Mouse (Mus musculus) thymus, postnatal 36 days (tissue): ENCODE measurements around the gene Nol10.
"Not testable (repeated sequence)": the region's sequence is repeated elsewhere in the genome, so short reads cannot be mapped to it uniquely, and the experiment has no call there.

Source experiments
- DNase-seq, 2 experiments: peaks; one replicate each; pipeline ENCODE4 v3.0.0; 2022; ENCODE audit warnings: mixed read lengths in 2 of 2

The Nol10 gene

DNA sequence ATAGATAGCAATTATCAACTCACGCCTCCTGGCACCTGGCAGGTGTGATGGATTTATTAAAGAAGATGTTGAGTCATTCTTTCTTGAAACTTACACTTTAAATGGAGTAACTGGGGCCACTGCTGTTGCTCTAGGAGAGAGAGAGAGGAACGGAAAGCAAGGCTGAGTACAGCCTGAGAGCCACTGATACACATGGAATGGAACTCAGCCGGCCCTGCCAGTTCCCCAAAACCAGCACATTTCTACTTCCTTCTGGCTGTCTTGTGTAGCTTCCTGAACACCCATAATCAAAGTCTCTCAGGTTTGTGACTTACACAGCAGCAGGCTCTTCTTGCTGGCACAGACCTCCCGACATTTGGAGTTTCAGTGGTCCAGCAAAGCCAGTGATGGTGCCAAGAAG lies 118.5 kb downstream of the Nol10 start:
- DNase-seq = no peak

DNA sequence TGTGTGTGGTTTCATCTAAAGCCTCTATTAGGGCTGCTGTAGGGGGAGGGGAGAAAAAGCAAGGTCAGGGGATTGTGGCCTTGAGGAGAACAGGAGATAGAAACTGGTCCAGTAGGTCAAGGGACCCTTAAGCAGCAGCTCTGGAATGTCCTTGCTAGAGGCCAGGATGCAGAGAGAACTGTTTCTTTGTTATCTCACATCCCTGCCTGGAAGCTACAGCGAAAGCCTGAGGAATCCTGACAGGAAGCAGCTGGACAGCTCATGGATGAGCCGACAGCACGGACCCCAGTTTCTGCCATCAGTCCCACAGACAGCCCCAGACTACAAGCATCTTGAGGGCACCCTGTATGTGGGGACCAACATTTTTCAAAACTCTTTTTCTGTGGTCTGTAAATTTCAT lies 120.1 kb downstream of the Nol10 start:
- no peak for DNase-seq

DNA sequence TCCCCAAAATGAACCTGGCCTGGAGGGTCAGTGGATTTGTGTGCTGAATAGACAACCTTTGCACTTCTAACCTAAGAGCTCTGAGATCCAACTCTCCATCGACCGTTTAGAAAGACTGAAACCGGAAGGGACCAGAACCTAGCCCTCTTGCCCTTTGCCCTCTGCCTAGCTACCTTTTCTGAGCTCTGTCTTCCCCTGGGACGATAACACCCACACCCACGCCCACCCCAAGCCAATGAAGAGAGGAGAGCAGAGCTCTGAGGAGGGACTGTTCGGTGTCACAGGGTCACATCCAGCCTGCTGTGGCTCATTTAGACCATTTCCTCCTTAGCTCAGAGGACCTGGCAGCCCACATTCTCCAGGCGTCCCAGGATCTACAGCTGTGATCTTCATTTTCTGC lies 121.6 kb downstream of the Nol10 start:
- no peak for DNase-seq

DNA sequence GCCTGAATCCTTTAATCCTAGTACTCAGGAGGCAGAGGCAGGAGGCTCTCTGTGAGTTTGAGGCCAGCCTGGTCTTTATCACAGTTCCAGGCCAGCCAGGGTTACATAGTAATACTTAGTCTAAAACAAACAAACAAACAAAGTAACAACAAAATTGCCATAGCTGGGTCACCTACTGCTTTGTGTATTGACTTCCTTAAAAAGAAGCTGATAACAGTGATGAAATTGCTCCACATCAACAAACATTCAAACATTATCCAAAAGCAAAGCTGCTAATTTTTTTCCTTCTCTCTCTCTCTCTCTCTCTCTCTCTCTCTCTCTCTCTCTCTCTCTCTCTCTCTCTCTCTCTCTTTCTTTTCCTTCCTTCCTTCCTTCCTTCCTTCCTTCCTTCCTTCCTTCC lies 122.3 kb downstream of the Nol10 start:
- not testable (repeated sequence) for DNase-seq

DNA sequence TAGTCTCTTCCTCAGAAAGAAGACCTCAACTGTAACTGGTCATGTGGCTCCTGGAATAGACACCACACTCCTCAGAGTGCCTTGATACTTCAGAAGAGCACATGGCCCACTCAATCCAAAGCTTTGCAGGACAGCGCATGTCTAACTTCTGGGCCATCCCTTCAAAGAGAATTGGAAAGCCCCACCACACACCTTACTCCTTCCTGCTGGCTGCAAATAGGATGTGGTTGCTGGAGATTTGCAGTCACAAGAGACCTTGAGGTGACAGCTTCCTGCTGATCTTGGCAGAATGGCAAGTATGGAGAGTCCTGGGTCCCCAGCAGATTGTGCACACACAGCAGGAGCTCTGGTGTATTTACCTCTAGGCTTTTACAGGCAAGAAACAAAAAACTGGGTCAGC lies 123.1 kb downstream of the Nol10 start:
- no peak for DNase-seq

DNA sequence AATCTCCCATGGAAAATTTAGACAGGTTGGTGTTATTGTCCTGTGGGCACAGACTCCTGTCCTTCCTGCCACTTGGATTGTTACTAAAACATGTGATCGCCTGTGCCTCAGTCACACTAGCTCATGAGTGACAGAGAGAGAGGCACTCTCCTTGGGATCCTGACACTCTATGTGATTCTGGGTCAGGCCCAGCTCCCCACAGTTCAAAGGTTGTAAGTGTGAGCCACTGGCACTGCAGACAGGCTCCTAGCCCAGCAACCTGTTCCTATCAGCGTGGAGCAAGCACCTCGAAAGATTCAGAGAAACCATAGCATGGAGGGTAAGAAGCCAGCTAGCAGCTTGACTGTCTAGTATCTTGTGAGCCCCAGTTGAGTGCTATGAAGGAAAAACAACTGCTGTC lies 124.9 kb downstream of the Nol10 start:
- no peak for DNase-seq

DNA sequence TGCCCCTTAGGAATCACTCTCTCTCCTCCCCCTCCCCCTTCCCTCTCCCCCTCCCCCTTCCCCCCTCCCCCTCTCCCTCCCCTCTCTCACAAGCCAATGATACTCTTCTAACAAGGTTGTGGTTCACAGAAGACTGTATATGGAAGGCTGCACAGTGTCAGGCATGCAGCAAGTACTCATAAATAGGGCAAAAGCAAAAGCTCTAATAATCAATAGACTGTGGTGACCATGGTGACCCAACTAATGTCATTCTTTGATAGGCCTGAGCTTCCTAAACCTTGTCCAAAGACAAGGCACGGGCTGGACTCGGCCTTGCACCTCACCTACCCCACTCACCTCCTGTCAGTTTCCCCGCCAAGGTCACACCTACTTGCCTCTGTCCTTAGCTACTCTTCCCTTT lies 125.6 kb downstream of the Nol10 start:
- DNase-seq = no peak

DNA sequence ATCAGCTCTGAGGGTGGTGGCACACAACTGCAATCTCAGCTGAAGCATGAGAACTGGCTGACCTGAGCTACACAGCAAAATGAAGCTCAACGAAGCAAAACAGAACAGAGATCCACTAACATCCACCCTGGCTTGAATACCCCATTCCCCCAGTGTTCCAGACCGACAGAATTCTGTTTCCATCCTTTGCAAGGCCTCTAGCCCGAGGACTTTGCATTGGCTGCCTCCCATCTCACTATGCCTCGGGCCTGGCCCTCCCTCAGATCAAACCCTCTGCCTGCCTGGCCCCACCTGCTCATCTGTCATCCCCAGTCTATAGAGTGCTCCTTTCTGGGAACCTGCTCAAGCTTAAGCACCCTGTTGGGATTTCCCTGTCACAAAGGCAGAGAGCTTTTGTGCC lies 126.4 kb downstream of the Nol10 start:
- DNase-seq = no peak

DNA sequence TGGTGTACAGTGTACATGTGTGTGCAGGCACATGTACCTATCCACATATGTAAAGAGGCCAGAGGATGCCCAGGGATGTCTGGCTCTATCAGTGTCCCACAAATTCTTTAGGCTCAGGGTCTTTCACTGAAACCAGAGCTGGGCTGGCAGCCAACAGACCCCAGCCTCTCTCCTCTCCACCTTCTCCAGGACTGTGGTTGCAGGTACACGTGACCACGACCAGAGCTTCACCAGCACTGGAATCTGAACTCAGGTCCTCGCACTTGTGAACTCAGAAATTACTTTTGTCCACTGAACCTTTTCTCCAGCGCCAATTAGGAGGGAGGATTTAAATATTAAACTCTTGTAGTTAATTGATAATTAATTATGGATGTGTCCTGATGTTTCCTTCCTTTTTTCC lies 126.9 kb downstream of the Nol10 start:
- no peak for DNase-seq

DNA sequence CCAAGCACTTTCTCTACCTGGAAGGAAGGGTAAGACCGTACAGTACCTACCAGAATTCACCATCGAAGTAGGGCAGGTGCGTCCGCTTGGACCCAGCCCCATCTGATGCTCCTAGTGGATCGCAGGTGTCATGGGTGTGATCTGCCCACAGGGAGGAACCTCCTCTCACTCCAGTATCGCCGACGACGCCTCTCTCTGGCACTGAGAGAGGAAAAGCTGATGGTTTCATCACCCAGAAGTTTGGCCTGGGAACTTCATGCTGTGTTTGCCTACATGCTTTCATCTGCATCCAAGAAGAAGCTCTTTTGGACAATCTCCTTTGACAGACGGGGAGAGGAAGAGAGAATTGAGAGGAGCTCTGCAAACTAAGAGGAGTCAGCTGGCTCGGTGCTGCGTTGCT lies 129.9 kb downstream of the Nol10 start:
- no peak for DNase-seq

DNA sequence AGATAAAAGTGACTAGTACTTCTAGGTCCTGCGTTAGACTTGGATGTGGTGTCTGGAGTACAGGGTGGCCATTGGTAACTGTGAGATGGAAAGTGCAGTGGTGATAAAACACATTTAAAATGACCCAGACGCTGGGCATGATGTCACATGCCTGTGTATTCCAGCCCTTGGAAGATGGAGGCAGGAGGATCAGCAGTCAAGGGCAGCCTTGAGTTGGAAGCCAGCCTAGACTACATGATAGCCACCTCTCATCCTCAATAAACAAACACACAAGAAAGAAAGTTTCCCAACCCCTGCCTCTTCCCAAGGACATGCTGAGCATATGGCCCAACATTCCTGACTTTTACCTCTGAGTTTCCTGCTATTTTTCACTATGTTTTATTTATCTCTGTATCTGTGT lies 130.6 kb downstream of the Nol10 start:
- DNase-seq = no peak
